Mouse (Mus musculus): ENCODE measurements around the gene Plet1. TPM values are rescaled to one million over a fixed set of nuclear protein-coding genes. Genes with fewer than 3 reads are reported as not detected.

Plet1 gene
- total RNA-seq (2012; rRNA removed) (0.08 TPM in 1 of 2 replicates, not detected in the other), total RNA-seq (2014; rRNA removed) (not detected in 2 replicates), polyA plus RNA-seq (2012; ENCODE audit: insufficient read length, low read depth) (0.19 TPM in 1 of 2 replicates, not detected in the other)

GRCm38 (mm10) chr9:50494311-50494710 is at the start of gene Plet1:
Gene Plet1, plus strand, starts transcription at chr9:50494525.
- H3K27ac ChIP-seq (ENCODE audit: insufficient read depth, low read depth), result no peak within 1 kb of the TSS
- H3K79me2 ChIP-seq (replicated peaks; ENCODE audit: control insufficient read depth, extremely low read depth, insufficient read depth, poor library complexity, severe bottlenecking), result no peaks in the 10 kb centered on the region
- peaks cover 9 to 23% of the 10 kb centered on the region in 2 experiments for H3K4me1 ChIP-seq (ENCODE audit: control insufficient read depth in 1 of 2, insufficient read depth in 2 of 2)
- no peak within 1 kb of the TSS for H3K4me3 ChIP-seq (replicated peaks in 1 of 3; ENCODE audit: low read depth in 2 of 3, low read length in 2 of 3, poor library complexity in 1 of 3)
- TF ChIP-seq BHLHE40 (IDR thresholded peaks at IDR 0.05; ENCODE audit: low read depth, low read length) (no peak), ETS1 (conservative IDR thresholded peaks at IDR 0.05; ENCODE audit: low read depth, low read length) (no peak), TBP (conservative IDR thresholded peaks at IDR 0.05; ENCODE audit: low read depth, low read length) (no peak), MXI1 (IDR thresholded peaks at IDR 0.05; ENCODE audit: low read depth, low read length) (no peak), HCFC1 (IDR thresholded peaks at IDR 0.05; ENCODE audit: low read depth, low read length) (no peak), CHD2 (IDR thresholded peaks at IDR 0.05; ENCODE audit: low read length) (no peak), IRF4 (IDR thresholded peaks at IDR 0.05; ENCODE audit: low read depth, low read length) (no peak), SIN3A (IDR thresholded peaks at IDR 0.05; ENCODE audit: low read length) (no peak), ZKSCAN1 (IDR thresholded peaks at IDR 0.05; ENCODE audit: borderline replicate concordance, low read depth, low read length) (no peak), UBTF (IDR thresholded peaks at IDR 0.05; ENCODE audit: low read depth, low read length) (no peak), MAZ (IDR thresholded peaks at IDR 0.05; ENCODE audit: low read depth, low read length) (no peak), POLR2A (IDR thresholded peaks at IDR 0.05; ENCODE audit: low read depth, low read length) (no peak)
- dilution Hi-C loops (cut with MboI; ENCODE audit: extremely low pct_ligation_motif_present, extremely low pct_unique_long_range_greater_than_20kb, low sequenced_read_pairs), result no loop called here
- DNase-seq (ENCODE audit: extremely low read depth), result no peak
- in situ Hi-C loops (cut with MboI; ENCODE audit: low pct_ligation_motif_present, low pct_unique_long_range_greater_than_20kb, low sequenced_read_pairs), result no loop called here
- peaks cover 3% of the 10 kb centered on the region for H3K9me3 ChIP-seq (replicated peaks; ENCODE audit: low read length)
- H3K4me2 ChIP-seq (ENCODE audit: insufficient read depth, low read depth, poor library complexity, severe bottlenecking), result no peak within 1 kb of the TSS
- H3K27me3 ChIP-seq (replicated peaks), result no peaks in the 10 kb centered on the region
- no peak within 1 kb of the TSS for H3K9ac ChIP-seq (ENCODE audit: insufficient read depth, low read depth)
- H3K36me3 ChIP-seq (replicated peaks in 1 of 2; ENCODE audit: control insufficient read depth in 1 of 2, insufficient read depth in 1 of 2, low read length in 1 of 2), result no peaks in the 10 kb centered on the region

DNA sequence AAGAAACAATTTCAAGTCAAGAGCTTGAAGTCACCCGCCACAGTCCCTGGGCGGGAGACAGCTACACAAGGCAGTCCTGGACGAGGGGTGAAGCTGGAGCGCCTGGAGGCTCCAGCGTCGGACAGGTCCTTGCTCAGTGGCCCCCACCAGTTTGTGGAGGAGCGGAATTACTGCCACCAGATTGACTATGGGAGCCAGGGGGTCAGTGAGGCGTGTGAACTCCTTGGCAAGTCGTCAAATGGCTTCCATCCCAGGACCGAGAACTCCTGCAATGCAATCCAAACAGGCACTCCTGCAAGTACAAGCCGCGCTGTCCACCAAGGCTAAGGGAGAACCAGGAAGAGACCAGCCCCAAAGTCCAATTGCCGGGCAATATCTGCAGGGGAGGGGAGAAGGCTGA is 45.3 kb upstream of the Plet1 start:
- Histone ChIP-seq H3K4me2 (ENCODE audit: insufficient read depth, low read depth, poor library complexity, severe bottlenecking) (no peak overlapping the region), H3K27me3 (replicated peaks) (no peaks in the 10 kb centered on the region), H3K36me3 (replicated peaks in 1 of 2; ENCODE audit: control insufficient read depth in 1 of 2, insufficient read depth in 1 of 2, low read length in 1 of 2) (no peaks in the 10 kb centered on the region), H3K4me1 (ENCODE audit: control insufficient read depth in 1 of 2, insufficient read depth in 2 of 2) (peaks cover 8 to 11% of the 10 kb centered on the region in 2 experiments; a peak in 3 of 4 replicates), H3K9me3 (replicated peaks; ENCODE audit: low read length) (no peaks in the 10 kb centered on the region), H3K79me2 (replicated peaks; ENCODE audit: control insufficient read depth, extremely low read depth, insufficient read depth, poor library complexity, severe bottlenecking) (no peaks in the 10 kb centered on the region), H3K4me3 (replicated peaks in 1 of 3; ENCODE audit: low read depth in 2 of 3, low read length in 2 of 3, poor library complexity in 1 of 3) (no peak overlapping the region), H3K9ac (ENCODE audit: insufficient read depth, low read depth) (no peak overlapping the region), H3K27ac (ENCODE audit: insufficient read depth, low read depth) (no peak overlapping the region)
- no peak for DNase-seq (ENCODE audit: extremely low read depth)
- TF ChIP-seq NRF1 (IDR thresholded peaks at IDR 0.05; ENCODE audit: low read depth, low read length) (no peak), CHD2 (IDR thresholded peaks at IDR 0.05; ENCODE audit: low read length) (no peak), USF2 (conservative IDR thresholded peaks at IDR 0.05; ENCODE audit: low read depth, low read length) (no peak), CHD1 (IDR thresholded peaks at IDR 0.05; ENCODE audit: low read depth, low read length) (no peak), ZC3H11A (IDR thresholded peaks at IDR 0.05; ENCODE audit: low read depth, low read length) (no peak), EP300 (IDR thresholded peaks at IDR 0.05; ENCODE audit: low read length) (no peak), MYC (IDR thresholded peaks at IDR 0.05; ENCODE audit: low read depth, low read length) (no peak), SIN3A (IDR thresholded peaks at IDR 0.05; ENCODE audit: low read length) (no peak), MAFK (IDR thresholded peaks at IDR 0.05; ENCODE audit: insufficient replicate concordance, low read length) (no peak)
- dilution Hi-C loops (cut with MboI; ENCODE audit: extremely low pct_ligation_motif_present, extremely low pct_unique_long_range_greater_than_20kb, low sequenced_read_pairs) (no loop called here), in situ Hi-C loops (cut with MboI; ENCODE audit: low pct_ligation_motif_present, low pct_unique_long_range_greater_than_20kb, low sequenced_read_pairs) (no loop called here)

Data from CH12.LX (cell line).